Mouse (Mus musculus) heart, adult 2 months (tissue): ENCODE measurements around the gene Tanc2. TPM values are rescaled to one million over a fixed set of nuclear protein-coding genes. Genes with fewer than 3 reads are reported as not detected.
A peak's percentile ranks its signal among the peaks of the same experiment; 100 is the strongest.

Experiments
- DNase-seq, 2 experiments: peaks; one replicate each; pipeline ENCODE4 v3.0.0; 2021
- H3K27ac ChIP-seq: fragments of 200-600 bp; 2 replicates; pipeline ENCODE4 v1.8.1; 2022
- H3K27me3 ChIP-seq: fragments of 200-500 bp; 2 replicates; pipeline ENCODE4 v1.6.1; 2012; ENCODE audit warnings: mild to moderate bottlenecking, low read length, inconsistent platforms, mixed read lengths; ENCODE audit not compliant: control insufficient read depth, insufficient read depth
- H3K36me3 ChIP-seq: fragments of 200-500 bp; 2 replicates; pipeline ENCODE4 v1.6.1; 2012; ENCODE audit warnings: low read length, inconsistent platforms; ENCODE audit not compliant: control insufficient read depth, insufficient read depth
- H3K4me1 ChIP-seq: fragments of 200-500 bp; 2 replicates; pipeline ENCODE4 v1.6.1; 2011; ENCODE audit warnings: low read length; ENCODE audit not compliant: control insufficient read depth, insufficient read depth
- H3K4me3 ChIP-seq: fragments of 200-600 bp; 2 replicates; pipeline ENCODE4 v1.8.1; 2022
- H3K79me2 ChIP-seq: fragments of 200-500 bp; replicated peaks from 2 replicates; pipeline ENCODE4 v1.6.1; 2012; ENCODE audit warnings: mild to moderate bottlenecking, inconsistent platforms, low read length, moderate library complexity, mixed read lengths; ENCODE audit not compliant: control insufficient read depth, insufficient read depth
- H3K9ac ChIP-seq: fragments of 200-500 bp; 2 replicates; pipeline ENCODE4 v1.6.1; 2012; ENCODE audit warnings: low read depth, mild to moderate bottlenecking, control low read depth, inconsistent platforms, low read length, mixed read lengths
- CTCF ChIP-seq: fragments of 200-600 bp; IDR thresholded peaks from 2 replicates; pipeline ENCODE4 v1.8.1; 2022; ENCODE audit warnings: antibody characterized with exemption, mild to moderate bottlenecking, moderate library complexity
- EP300 ChIP-seq: fragments of 200-500 bp; IDR thresholded peaks from 2 replicates; pipeline ENCODE4 v1.6.1; 2011; ENCODE audit warnings: low read depth, low read length, control low read depth; ENCODE audit not compliant: insufficient read depth
- POLR2A ChIP-seq: fragments of 200-500 bp; IDR thresholded peaks from 2 replicates; pipeline ENCODE4 v1.6.1; 2011; ENCODE audit warnings: mild to moderate bottlenecking, low read depth, low read length, control low read depth; ENCODE audit not compliant: insufficient read depth
- WGBS: fragments of 180-500 bp; shearing (Covaris S2); methylation state at CpG from one replicate; pipeline ENCODE4 v1.1.7; 2018; 5-methylcytosine and 5-hydroxymethylcytosine counted together
- intact Hi-C: fragments of 180-260 bp; cut with DNase I; formaldehyde crosslinking; loops from one replicate; pipeline ENCODE4 v1.15.1; 2025
- polyA plus RNA-seq: library from polyadenylated mRNA; depleted of rRNA; stranded (reverse); fragments of >200 nt; gene quantifications from 2 replicates; pipeline ENCODE4 v1.2.3, GENCODE M21; 2012
- total RNA-seq, 2 experiments: library from RNA; stranded (reverse); gene quantifications; 2 replicates each; pipeline ENCODE4 v1.2.3; 2021

Tanc2 gene
- total and polyA plus RNA-seq, 3 experiments: 3.5 to 15.2 (median 11.9) TPM

DNA sequence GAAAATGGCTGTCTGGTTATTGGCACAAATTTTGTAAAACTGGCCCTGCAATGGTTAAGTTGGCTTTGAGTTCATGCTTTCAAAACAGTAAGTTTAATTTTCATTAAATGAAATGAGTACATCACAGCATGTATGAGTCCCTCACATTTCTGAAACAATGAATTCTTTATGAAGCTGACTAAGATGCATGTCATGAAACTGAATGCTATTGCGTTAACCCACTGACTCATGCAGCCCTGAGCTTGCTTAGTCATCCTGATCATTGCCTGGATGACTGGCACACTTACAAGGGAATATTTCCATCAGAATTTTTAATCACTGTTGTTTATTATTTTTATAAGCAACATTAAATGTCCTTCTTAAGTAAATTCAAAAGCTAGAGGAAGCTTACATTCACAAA is 233.5 kb downstream of the Tanc2 start:
- 77% methylated on average over 1 of the region's 1 CpGs for WGBS

GRCm38 (mm10) chr11:105823759-105824158 is 234.0 kb downstream of the Tanc2 start:
- Histone ChIP-seq H3K4me1 (no peaks in the 10 kb centered on the region), H3K79me2 (no peaks in the 10 kb centered on the region), H3K27me3 (no peaks in the 10 kb centered on the region), H3K27ac (no peak overlapping the region), H3K36me3 (peaks cover 2% of the 10 kb centered on the region; the same call in 1 of the 2 replicates), H3K9ac (no peak overlapping the region), H3K4me3 (no peak overlapping the region)
- TF ChIP-seq EP300 (no peak), CTCF (no peak), POLR2A (no peak)
- intact Hi-C loops: no loop called here
- WGBS: 51% methylated on average over 2 of the region's 2 CpGs
- DNase-seq: no peak

More for the DNA sequence above, 233.5 kb downstream of the Tanc2 start:
- peaks cover 2% of the 10 kb centered on the region; the same call in 1 of the 2 replicates for H3K36me3 ChIP-seq
- no peaks in the 10 kb centered on the region for H3K27me3 ChIP-seq
- H3K4me1 ChIP-seq: no peaks in the 10 kb centered on the region
- H3K27ac ChIP-seq: no peak overlapping the region
- DNase-seq: no peak
- H3K4me3 ChIP-seq: no peak overlapping the region
- no peaks in the 10 kb centered on the region for H3K79me2 ChIP-seq
- TF ChIP-seq EP300 (no peak), CTCF (no peak), POLR2A (no peak)
- intact Hi-C loops: no loop called here
- H3K9ac ChIP-seq: no peak overlapping the region

DNA sequence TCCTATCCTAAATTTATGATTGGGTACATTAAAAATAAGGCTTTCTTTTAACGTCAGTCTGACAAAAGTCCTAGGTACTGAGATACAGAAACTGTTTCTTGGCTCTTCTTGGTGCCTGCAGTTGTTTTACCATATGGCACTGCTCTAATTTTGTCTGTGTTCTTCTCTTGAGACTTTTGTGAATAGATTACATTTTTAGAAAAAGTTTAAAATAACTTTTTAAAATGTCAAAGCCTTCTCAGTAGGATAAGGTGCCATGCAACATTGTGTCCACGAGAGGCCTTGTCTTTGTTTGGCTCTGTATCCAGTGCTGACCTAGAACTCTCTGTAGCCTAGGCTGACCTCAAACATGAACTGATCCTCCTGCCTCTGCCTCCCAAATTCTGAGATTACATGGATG is 238.4 kb downstream of the Tanc2 start:
- TF ChIP-seq EP300 (no peak), CTCF (0 out of 2 replicates have a peak, but pooled peaks have one; percentile 2)
- Histone ChIP-seq H3K79me2 (no peaks in the 10 kb centered on the region), H3K36me3 (peaks cover 2% of the 10 kb centered on the region; the same call in 1 of the 2 replicates), H3K4me1 (no peaks in the 10 kb centered on the region), H3K4me3 (no peak overlapping the region), H3K27me3 (no peaks in the 10 kb centered on the region), H3K9ac (no peak overlapping the region), H3K27ac (no peak overlapping the region; the same call in 1 of the 2 replicates)
- no peak for DNase-seq
- WGBS: 74% methylated on average over 2 of the region's 2 CpGs
- intact Hi-C loops: no loop called here

DNA sequence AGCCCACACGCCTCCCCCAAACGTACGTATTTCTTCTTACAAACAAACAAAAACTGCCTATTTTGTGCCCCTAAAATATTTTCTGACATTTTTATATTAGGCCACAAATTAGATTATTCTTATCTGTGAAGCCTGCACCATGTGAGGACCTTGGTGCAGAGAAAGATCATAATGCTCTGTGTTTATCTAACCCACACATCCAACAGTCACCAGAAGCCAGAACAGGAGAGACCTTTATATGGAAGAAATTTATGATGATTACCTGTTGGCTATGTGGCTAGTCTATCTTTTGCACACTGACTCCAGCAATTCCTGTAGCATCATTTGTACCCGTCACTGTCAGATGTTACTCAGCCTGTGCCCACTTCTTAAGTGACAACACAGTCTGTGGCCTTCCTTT is 245.4 kb downstream of the Tanc2 start:
- H3K27me3 ChIP-seq: no peaks in the 10 kb centered on the region

GRCm38 (mm10) chr11:105836344-105836891 is 246.6 kb downstream of the Tanc2 start:
- no peaks in the 10 kb centered on the region for H3K36me3 ChIP-seq
- H3K27me3 ChIP-seq: no peaks in the 10 kb centered on the region
- WGBS: 53% methylated on average over 6 of the region's 6 CpGs
- intact Hi-C loops: no loop called here
- TF ChIP-seq CTCF: no peak
- no peak for TF ChIP-seq EP300
- no peak for TF ChIP-seq POLR2A
- no peak overlapping the region for H3K27ac ChIP-seq
- H3K9ac ChIP-seq: no peak overlapping the region
- H3K4me1 ChIP-seq: no peaks in the 10 kb centered on the region
- DNase-seq: no peak
- no peaks in the 10 kb centered on the region for H3K79me2 ChIP-seq
- H3K4me3 ChIP-seq: no peak overlapping the region

More for the DNA sequence above, 245.4 kb downstream of the Tanc2 start:
- no peak overlapping the region for H3K27ac ChIP-seq
- no peaks in the 10 kb centered on the region for H3K4me1 ChIP-seq
- no peak overlapping the region for H3K9ac ChIP-seq
- no peak for DNase-seq
- H3K36me3 ChIP-seq: no peaks in the 10 kb centered on the region
- TF ChIP-seq POLR2A (no peak), EP300 (no peak), CTCF (no peak)
- over 99% methylated on average over 4 of the region's 4 CpGs for WGBS
- H3K79me2 ChIP-seq: no peaks in the 10 kb centered on the region
- H3K4me3 ChIP-seq: no peak overlapping the region
- intact Hi-C loops: no loop called here

DNA sequence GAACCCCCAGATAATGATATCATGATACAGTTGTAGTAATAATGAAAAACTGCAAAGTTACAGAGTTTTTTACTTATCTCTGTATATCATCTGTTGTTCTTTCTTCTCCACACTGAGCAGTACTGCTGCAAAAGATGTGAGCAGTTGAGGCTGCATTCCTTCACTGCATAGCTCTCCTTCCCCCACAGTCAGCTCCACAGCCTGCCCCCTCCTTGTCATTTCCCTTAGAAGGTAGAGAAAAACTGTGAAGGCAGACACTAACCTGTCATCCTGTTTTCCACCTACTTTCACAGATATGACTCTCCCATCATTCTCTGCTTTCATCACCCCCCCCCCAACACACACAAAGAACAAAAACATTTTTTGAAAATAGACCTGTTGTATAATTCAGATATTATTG is 248.2 kb downstream of the Tanc2 start:
- intact Hi-C loops: no loop called here

More for the DNA sequence above, 248.2 kb downstream of the Tanc2 start:
- H3K79me2 ChIP-seq: no peaks in the 10 kb centered on the region
- no peak overlapping the region for H3K27ac ChIP-seq
- no peak for DNase-seq
- H3K4me3 ChIP-seq: no peak overlapping the region
- H3K4me1 ChIP-seq: no peaks in the 10 kb centered on the region
- H3K9ac ChIP-seq: no peak overlapping the region
- TF ChIP-seq EP300: no peak
- no peak for TF ChIP-seq CTCF
- no peak for TF ChIP-seq POLR2A
- no peaks in the 10 kb centered on the region for H3K27me3 ChIP-seq
- H3K36me3 ChIP-seq: no peaks in the 10 kb centered on the region
